15 mouse cellular contexts compared by ENCODE assay signal in genomic region chr7:67500076-67500828, GRCm38 (mm10).
DNase-seq lines count a peak whose midpoint lies in the region; ATAC-seq and TF ChIP-seq lines count a peak whose summit lies in the region.
"Had no signal": no experiment of that assay in that cellular context is flagged by ENCODE, and none has a peak within 500 bp of the region (broad histone marks: within the 10 kb centered on the region; RNA-seq: fewer than 3 reads in every experiment).

No protein-coding gene starts in this region.

- no peaks in the 10 kb centered on the region for H3K27me3 ChIP-seq in intestine, embryonic 14.5 days (replicated peaks; ENCODE audit: control insufficient read depth, insufficient read depth, low read length)
- no peaks in the 10 kb centered on the region for H3K27me3 ChIP-seq in intestine, embryonic 16.5 days (replicated peaks; ENCODE audit: control insufficient read depth, insufficient read depth, low read length)
- no peaks in the 10 kb centered on the region for H3K27me3 ChIP-seq in embryonic facial prominence, embryonic 15.5 days
- no peaks in the 10 kb centered on the region for H3K27me3 ChIP-seq in myocyte (ENCODE audit: control insufficient read depth, insufficient read depth, insufficient read length)
- H3K27me3 ChIP-seq: forebrain, embryonic 12.5 days; heart, embryonic 12.5 days; midbrain, embryonic 15.5 days had no signal

- H3K79me2 ChIP-seq in myocyte (ENCODE audit: control insufficient read depth, insufficient read depth) = no peaks in the 10 kb centered on the region

- no peaks in the 10 kb centered on the region for H3K36me3 ChIP-seq in intestine, embryonic 14.5 days (ENCODE audit: control insufficient read depth, insufficient read depth, low read length)
- no peaks in the 10 kb centered on the region for H3K36me3 ChIP-seq in intestine, embryonic 16.5 days (ENCODE audit: control insufficient read depth, insufficient read depth, low read length)
- H3K36me3 ChIP-seq in embryonic facial prominence, embryonic 15.5 days = no peaks in the 10 kb centered on the region
- H3K36me3 ChIP-seq in myocyte (ENCODE audit: control insufficient read depth, insufficient read depth) = no peaks in the 10 kb centered on the region
- H3K36me3 ChIP-seq: forebrain, embryonic 12.5 days; heart, embryonic 12.5 days; midbrain, embryonic 15.5 days had no signal

- H3K4me3 ChIP-seq in intestine, embryonic 14.5 days (ENCODE audit: low read depth, low read length) = no peak overlapping the region
- no peak overlapping the region for H3K4me3 ChIP-seq in intestine, embryonic 16.5 days (ENCODE audit: low read length)
- H3K4me3 ChIP-seq in embryonic facial prominence, embryonic 15.5 days (replicated peaks) = no peak overlapping the region
- no peak overlapping the region for H3K4me3 ChIP-seq in myocyte
- H3K4me3 ChIP-seq: forebrain, embryonic 12.5 days; heart, embryonic 12.5 days; midbrain, embryonic 15.5 days had no signal

- no peaks in the 10 kb centered on the region for H3K4me1 ChIP-seq in intestine, embryonic 14.5 days (replicated peaks; ENCODE audit: control insufficient read depth, insufficient read depth, low read length)
- no peaks in the 10 kb centered on the region for H3K4me1 ChIP-seq in intestine, embryonic 16.5 days (ENCODE audit: control insufficient read depth, insufficient read depth, low read length)
- peaks cover 40% of the 10 kb centered on the region for H3K4me1 ChIP-seq in embryonic facial prominence, embryonic 15.5 days
- H3K4me1 ChIP-seq: forebrain, embryonic 12.5 days had no signal

- no peak overlapping the region for H3ac ChIP-seq in myocyte (ENCODE audit: control insufficient read depth, insufficient read length)

- no peak for TF ChIP-seq POLR2A in myocyte (IDR thresholded peaks at IDR 0.05; ENCODE audit: insufficient read length, low read depth)

- no peak for ATAC-seq in intestine, embryonic 14.5 days (replicated peaks; ENCODE audit: low FRiP score, low TSS enrichment, low read depth)
- no peak for ATAC-seq in intestine, embryonic 16.5 days
- 0 out of 2 replicates have a peak, but pooled peaks have one; percentile 4 for ATAC-seq in embryonic facial prominence, embryonic 15.5 days (ENCODE audit: insufficient number of reproducible peaks, low FRiP score, low TSS enrichment, low read depth)
- no peak for ATAC-seq in erythroid progenitor cell, adult 5-6 weeks (replicated peaks; ENCODE audit: low FRiP score, poor library complexity, severe bottlenecking)
- ATAC-seq: midbrain, embryonic 15.5 days had no signal

- H3K27ac ChIP-seq in intestine, embryonic 14.5 days (ENCODE audit: low read depth) = peak overlapping the region; percentile 11; the same call in 1 of the 2 replicates
- no peak overlapping the region for H3K27ac ChIP-seq in intestine, embryonic 16.5 days (ENCODE audit: low read length)
- no peak overlapping the region; the same call in 1 of the 2 replicates for H3K27ac ChIP-seq in embryonic facial prominence, embryonic 15.5 days (replicated peaks)
- H3K27ac ChIP-seq: forebrain, embryonic 12.5 days; hindbrain, embryonic 14.5 days; liver, embryonic 14.5 days; midbrain, embryonic 15.5 days; stomach, postnatal 0 days had no signal

- DNase-seq in intestine, embryonic 14.5 days (ENCODE audit: low spot score) = no peak
- DNase-seq in thymus, postnatal 4 days = peak; percentile 76
- DNase-seq in lung, postnatal 14 days = no peak
- DNase-seq in kidney, postnatal 10 days = no peak
- DNase-seq: retina, postnatal 1 day had no signal

- H3K9me3 ChIP-seq in intestine, embryonic 14.5 days (ENCODE audit: control insufficient read depth, low read length) = no peaks in the 10 kb centered on the region
- no peaks in the 10 kb centered on the region for H3K9me3 ChIP-seq in intestine, embryonic 16.5 days (ENCODE audit: control insufficient read depth, low read length)
- H3K9me3 ChIP-seq in embryonic facial prominence, embryonic 15.5 days (replicated peaks) = no peaks in the 10 kb centered on the region
- H3K9me3 ChIP-seq: forebrain, embryonic 12.5 days; heart, embryonic 12.5 days; midbrain, embryonic 15.5 days had no signal

- no peak overlapping the region for H3K9ac ChIP-seq in intestine, embryonic 14.5 days (ENCODE audit: low read length)
- no peak overlapping the region for H3K9ac ChIP-seq in intestine, embryonic 16.5 days (ENCODE audit: low read depth, low read length)
- no peak overlapping the region for H3K9ac ChIP-seq in embryonic facial prominence, embryonic 15.5 days
- H3K9ac ChIP-seq: forebrain, embryonic 12.5 days; heart, embryonic 12.5 days; hindbrain, embryonic 14.5 days; liver, embryonic 14.5 days; midbrain, embryonic 15.5 days had no signal

- H3K4me2 ChIP-seq in intestine, embryonic 14.5 days (ENCODE audit: low read length) = no peak overlapping the region
- H3K4me2 ChIP-seq in intestine, embryonic 16.5 days (ENCODE audit: low read depth, low read length) = no peak overlapping the region
- H3K4me2 ChIP-seq in embryonic facial prominence, embryonic 15.5 days (replicated peaks) = 0 out of 2 replicates have a peak overlapping the region, but pooled peaks have one; percentile 17
- peak overlapping the region; percentile 2 for H3K4me2 ChIP-seq in myocyte (ENCODE audit: low read depth)
- H3K4me2 ChIP-seq: forebrain, embryonic 12.5 days; heart, embryonic 12.5 days; hindbrain, embryonic 14.5 days; midbrain, embryonic 15.5 days had no signal

- 55% methylated on average over 11 of the region's 11 CpGs for WGBS in intestine, embryonic 14.5 days
- WGBS in intestine, embryonic 16.5 days = 58% methylated on average over 11 of the region's 11 CpGs
- WGBS in embryonic facial prominence, embryonic 15.5 days = 30% methylated on average over 11 of the region's 11 CpGs

TF ChIP-seq in myocyte, 11 proteins besides CTCF, POLR2A, EP300 and RAD21:
- no peak for TF ChIP-seq E2F4 (IDR thresholded peaks at IDR 0.05; ENCODE audit: insufficient read depth)
- peak in 1 of 3 experiments; percentile 62 for TF ChIP-seq MYOG (IDR thresholded peaks at IDR 0.05; ENCODE audit: control insufficient read depth in 1 of 3, insufficient read depth in 1 of 3, insufficient read length in 2 of 3, low read depth in 2 of 3)
- no peak for TF ChIP-seq CEBPB (IDR thresholded peaks at IDR 0.05; ENCODE audit: insufficient read depth, poor library complexity, severe bottlenecking)
- TF ChIP-seq REST (IDR thresholded peaks at IDR 0.05; ENCODE audit: insufficient read depth, insufficient read length) = no peak
- TF ChIP-seq MAX (IDR thresholded peaks at IDR 0.05; ENCODE audit: low read depth) = no peak
- no peak for TF ChIP-seq SRF (IDR thresholded peaks at IDR 0.05; ENCODE audit: control insufficient read depth, insufficient read length, low read depth)
- TF ChIP-seq MYOD1 (IDR thresholded peaks at IDR 0.05; ENCODE audit: control insufficient read depth in 1 of 3, insufficient read length in 2 of 3, low read depth in 2 of 3) = peak in 2 of 3 experiments; percentile 21 to 41
- no peak for TF ChIP-seq TCF3 (IDR thresholded peaks at IDR 0.05; ENCODE audit: insufficient read length, low read depth)

Comparison
In these comparisons a context has a peak if more than half of its experiments do, and no peak if none do; other contexts are left out.
1. H3K4me2 ChIP-seq: peak in embryonic facial prominence, embryonic 15.5 days (single experiment) and myocyte (single experiment); none in intestine, embryonic 14.5 days (single experiment) and intestine, embryonic 16.5 days (single experiment).